Mouse (Mus musculus): ENCODE results near the gene Lrrc1. TPM values are rescaled to one million over a fixed set of nuclear protein-coding genes. Genes with fewer than 3 reads are reported as not detected.

Gene Lrrc1
- polyA plus RNA-seq, 1 experiment, result 4.4 TPM

DNA sequence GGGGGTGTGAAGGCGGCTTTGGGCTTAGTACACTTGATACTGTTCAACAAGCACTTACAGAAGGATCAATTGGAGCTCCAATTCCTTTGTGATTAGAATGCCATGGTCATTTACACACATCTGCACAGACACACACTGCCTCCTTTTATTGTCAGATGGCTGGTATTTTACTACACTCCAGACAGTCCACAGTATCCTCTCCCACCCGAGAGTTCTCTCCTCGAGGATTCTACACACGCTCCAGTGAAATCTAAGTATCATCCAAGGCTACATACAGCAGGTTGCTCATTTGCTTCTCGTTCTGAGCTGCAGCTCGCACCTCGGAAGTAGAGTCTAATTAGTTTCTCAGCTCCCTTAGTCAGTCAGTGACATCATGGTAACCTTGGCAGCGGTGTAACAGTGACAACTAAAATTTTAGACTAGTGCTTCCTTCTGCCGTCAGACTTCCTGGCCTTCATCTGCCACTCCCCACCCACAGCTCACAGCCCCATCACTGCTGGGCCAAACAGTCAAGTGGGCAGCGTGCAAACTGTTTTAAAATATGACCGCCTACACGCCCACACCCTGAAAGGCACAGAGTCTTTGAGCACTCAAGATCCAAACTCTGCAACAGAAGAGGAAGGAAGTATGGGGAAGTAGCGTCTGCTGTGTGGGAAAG is 88.4 kb downstream of the Lrrc1 start:
- H3K79me3 ChIP-seq (ENCODE audit: low read depth), result no peaks in the 10 kb centered on the region
- TF ChIP-seq CEBPB (IDR thresholded peaks at IDR 0.05; ENCODE audit: low read depth) (no peak), MAX (IDR thresholded peaks at IDR 0.05) (no peak), MYOD1 (IDR thresholded peaks at IDR 0.05; ENCODE audit: control insufficient read depth, insufficient read length, low read depth) (no peak), USF1 (IDR thresholded peaks at IDR 0.05; ENCODE audit: low read depth) (no peak), FOSL1 (IDR thresholded peaks at IDR 0.05; ENCODE audit: insufficient read depth, low read length, poor library complexity, severe bottlenecking) (no peak), CTCF (IDR thresholded peaks at IDR 0.05; ENCODE audit: control insufficient read depth, insufficient read depth, insufficient read length) (no peak), MYOG (IDR thresholded peaks at IDR 0.05; ENCODE audit: control insufficient read depth, extremely low read depth, insufficient read length) (no peak)
- H3K4me3 ChIP-seq (ENCODE audit: insufficient read depth, poor library complexity, severe bottlenecking), result no peak overlapping the region
- no peak overlapping the region for H3ac ChIP-seq (ENCODE audit: control insufficient read depth, insufficient read length, low read depth)
- H3K79me2 ChIP-seq (ENCODE audit: control insufficient read depth, insufficient read depth), result no peaks in the 10 kb centered on the region
- H3K36me3 ChIP-seq (ENCODE audit: control insufficient read depth, insufficient read depth), result no peaks in the 10 kb centered on the region
- no peaks in the 10 kb centered on the region for H3K27me3 ChIP-seq (ENCODE audit: control insufficient read depth, insufficient read depth, insufficient read length)

DNA sequence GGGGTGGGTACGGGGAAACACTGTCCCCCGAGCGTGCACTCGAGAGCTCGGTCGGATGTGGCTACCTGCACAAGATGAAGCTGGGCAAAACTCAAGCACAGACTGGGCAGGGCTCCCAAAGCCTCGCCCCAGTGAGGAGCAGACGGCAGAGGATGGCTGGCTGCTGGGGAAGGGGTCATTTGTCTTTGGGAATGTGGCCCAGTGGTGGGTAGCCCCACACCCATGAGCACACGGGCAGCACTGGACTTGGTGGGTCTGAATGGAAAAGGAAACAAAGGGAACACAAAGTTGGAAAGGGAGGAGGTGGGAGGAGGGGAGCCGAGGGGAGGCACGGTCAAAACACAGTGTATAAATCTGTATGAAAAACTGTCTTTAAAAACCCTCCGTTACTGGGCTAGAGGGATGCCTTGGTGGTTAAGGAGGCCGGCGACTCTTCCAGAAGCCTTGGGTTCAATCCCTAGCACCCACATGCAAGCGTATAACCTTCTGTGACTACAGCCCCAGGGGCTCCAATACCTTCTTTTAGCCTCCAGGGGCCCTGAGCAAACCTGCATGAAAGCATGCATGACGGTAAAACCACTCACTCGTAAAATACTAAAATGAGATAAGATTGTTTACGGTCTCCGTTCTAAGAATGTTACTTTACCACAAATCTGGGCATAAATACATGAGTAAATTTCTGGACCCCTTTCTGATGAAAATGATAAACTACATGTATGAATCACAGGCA is 89.1 kb downstream of the Lrrc1 start:
- Histone ChIP-seq H3K79me3 (ENCODE audit: low read depth) (no peaks in the 10 kb centered on the region), H3K79me2 (ENCODE audit: control insufficient read depth, insufficient read depth) (no peaks in the 10 kb centered on the region), H3K36me3 (ENCODE audit: control insufficient read depth, insufficient read depth) (no peaks in the 10 kb centered on the region), H3K4me3 (ENCODE audit: insufficient read depth, poor library complexity, severe bottlenecking) (no peak overlapping the region), H3ac (ENCODE audit: control insufficient read depth, insufficient read length, low read depth) (no peak overlapping the region), H3K27me3 (ENCODE audit: control insufficient read depth, insufficient read depth, insufficient read length) (no peaks in the 10 kb centered on the region)
- TF ChIP-seq CEBPB (IDR thresholded peaks at IDR 0.05; ENCODE audit: low read depth) (no peak), MYOD1 (IDR thresholded peaks at IDR 0.05; ENCODE audit: control insufficient read depth, insufficient read length, low read depth) (no peak), USF1 (IDR thresholded peaks at IDR 0.05; ENCODE audit: low read depth) (no peak), MYOG (IDR thresholded peaks at IDR 0.05; ENCODE audit: control insufficient read depth, extremely low read depth, insufficient read length) (no peak), FOSL1 (IDR thresholded peaks at IDR 0.05; ENCODE audit: insufficient read depth, low read length, poor library complexity, severe bottlenecking) (no peak), MAX (IDR thresholded peaks at IDR 0.05) (no peak), CTCF (IDR thresholded peaks at IDR 0.05; ENCODE audit: control insufficient read depth, insufficient read depth, insufficient read length) (no peak)

DNA sequence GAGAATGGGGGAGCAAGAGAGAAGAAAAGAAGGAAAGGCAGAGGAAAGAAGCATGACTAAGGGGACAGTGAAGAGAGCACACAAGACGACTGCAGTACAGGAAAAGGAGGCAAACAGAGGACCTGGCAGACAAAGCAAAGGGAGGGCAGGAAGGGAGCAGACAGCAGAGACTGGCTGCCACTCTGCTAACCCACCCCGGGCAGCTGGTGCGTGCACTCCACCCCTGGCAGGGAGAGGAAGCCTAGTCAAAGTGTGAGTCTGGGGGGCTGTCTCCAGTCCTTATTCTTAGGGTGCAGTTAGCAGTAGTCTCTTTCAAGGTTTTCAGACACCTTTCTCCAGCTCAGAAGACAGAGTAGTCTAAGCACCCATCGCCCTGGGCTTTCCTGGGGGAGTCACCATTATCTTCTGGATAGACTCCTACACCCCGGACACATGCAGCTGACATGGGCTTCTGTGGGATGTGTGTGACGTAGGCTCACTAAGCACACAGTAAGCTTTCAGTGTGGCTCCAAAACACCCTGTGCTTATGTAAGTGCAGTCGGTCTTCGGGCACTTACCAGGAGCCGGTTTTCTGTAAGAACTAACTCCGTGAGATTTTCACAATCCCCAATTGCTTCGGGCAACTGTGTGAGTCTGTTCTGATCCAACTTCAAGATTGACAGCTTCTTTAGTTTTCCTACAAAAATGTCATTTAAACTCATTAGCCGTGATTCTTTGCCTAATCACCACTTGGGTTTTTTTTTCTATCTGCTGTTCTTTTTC is 92.4 kb downstream of the Lrrc1 start:
- H3K79me3 ChIP-seq (ENCODE audit: low read depth), result no peaks in the 10 kb centered on the region
- no peaks in the 10 kb centered on the region for H3K79me2 ChIP-seq (ENCODE audit: control insufficient read depth, insufficient read depth)
- TF ChIP-seq FOSL1 (IDR thresholded peaks at IDR 0.05; ENCODE audit: insufficient read depth, low read length, poor library complexity, severe bottlenecking), result no peak
- no peak for TF ChIP-seq MYOG (IDR thresholded peaks at IDR 0.05; ENCODE audit: control insufficient read depth, extremely low read depth, insufficient read length)
- TF ChIP-seq MAX (IDR thresholded peaks at IDR 0.05), result no peak
- no peak for TF ChIP-seq CEBPB (IDR thresholded peaks at IDR 0.05; ENCODE audit: low read depth)
- TF ChIP-seq USF1 (IDR thresholded peaks at IDR 0.05; ENCODE audit: low read depth), result no peak
- TF ChIP-seq CTCF (IDR thresholded peaks at IDR 0.05; ENCODE audit: control insufficient read depth, insufficient read depth, insufficient read length), result no peak
- no peak for TF ChIP-seq MYOD1 (IDR thresholded peaks at IDR 0.05; ENCODE audit: control insufficient read depth, insufficient read length, low read depth)
- no peak overlapping the region for H3ac ChIP-seq (ENCODE audit: control insufficient read depth, insufficient read length, low read depth)
- no peak overlapping the region for H3K4me3 ChIP-seq (ENCODE audit: insufficient read depth, poor library complexity, severe bottlenecking)
- H3K27me3 ChIP-seq (ENCODE audit: control insufficient read depth, insufficient read depth, insufficient read length), result no peaks in the 10 kb centered on the region
- H3K36me3 ChIP-seq (ENCODE audit: control insufficient read depth, insufficient read depth), result no peaks in the 10 kb centered on the region

DNA sequence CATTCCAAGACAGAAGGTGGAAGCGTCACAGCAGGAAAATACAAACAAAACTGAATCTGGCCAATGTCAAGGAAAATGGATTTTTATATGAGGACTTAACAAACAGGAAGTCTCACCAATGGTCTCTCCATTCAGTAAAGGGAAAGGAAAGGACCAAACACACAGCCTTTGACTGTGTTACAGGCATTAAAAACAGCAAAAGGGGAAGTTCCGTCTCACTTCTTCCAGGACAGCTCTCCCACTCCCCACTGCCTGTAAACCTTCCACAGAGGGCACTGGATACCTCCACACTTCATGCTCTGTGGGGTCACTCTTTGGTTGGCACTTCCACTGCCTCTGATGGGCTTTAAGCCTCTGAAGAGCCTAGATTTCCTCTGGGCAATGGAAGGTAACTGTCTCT is 94.2 kb downstream of the Lrrc1 start:
- no peaks in the 10 kb centered on the region for H3K36me3 ChIP-seq (ENCODE audit: control insufficient read depth, insufficient read depth)
- no peaks in the 10 kb centered on the region for H3K79me3 ChIP-seq (ENCODE audit: low read depth)
- TF ChIP-seq MAX (IDR thresholded peaks at IDR 0.05), result no peak
- no peak for TF ChIP-seq CTCF (IDR thresholded peaks at IDR 0.05; ENCODE audit: control insufficient read depth, insufficient read depth, insufficient read length)
- TF ChIP-seq MYOD1 (IDR thresholded peaks at IDR 0.05; ENCODE audit: control insufficient read depth, insufficient read length, low read depth), result no peak
- TF ChIP-seq FOSL1 (IDR thresholded peaks at IDR 0.05; ENCODE audit: insufficient read depth, low read length, poor library complexity, severe bottlenecking), result no peak
- no peak for TF ChIP-seq CEBPB (IDR thresholded peaks at IDR 0.05; ENCODE audit: low read depth)
- no peak for TF ChIP-seq MYOG (IDR thresholded peaks at IDR 0.05; ENCODE audit: control insufficient read depth, extremely low read depth, insufficient read length)
- no peak for TF ChIP-seq USF1 (IDR thresholded peaks at IDR 0.05; ENCODE audit: low read depth)
- H3K4me3 ChIP-seq (ENCODE audit: insufficient read depth, poor library complexity, severe bottlenecking), result no peak overlapping the region
- H3K27me3 ChIP-seq (ENCODE audit: control insufficient read depth, insufficient read depth, insufficient read length), result no peaks in the 10 kb centered on the region
- no peaks in the 10 kb centered on the region for H3K79me2 ChIP-seq (ENCODE audit: control insufficient read depth, insufficient read depth)
- H3ac ChIP-seq (ENCODE audit: control insufficient read depth, insufficient read length, low read depth), result no peak overlapping the region

- Histone ChIP-seq H3K36me3 (ENCODE audit: control insufficient read depth, insufficient read depth) (no peaks in the 10 kb centered on the region), H3K27me3 (ENCODE audit: control insufficient read depth, insufficient read depth, insufficient read length) (no peaks in the 10 kb centered on the region), H3K79me3 (ENCODE audit: low read depth) (no peaks in the 10 kb centered on the region), H3K4me3 (ENCODE audit: insufficient read depth, poor library complexity, severe bottlenecking) (no peak overlapping the region), H3K79me2 (ENCODE audit: control insufficient read depth, insufficient read depth) (no peaks in the 10 kb centered on the region), H3ac (ENCODE audit: control insufficient read depth, insufficient read length, low read depth) (no peak overlapping the region)
- TF ChIP-seq USF1 (IDR thresholded peaks at IDR 0.05; ENCODE audit: low read depth) (no peak), FOSL1 (IDR thresholded peaks at IDR 0.05; ENCODE audit: insufficient read depth, low read length, poor library complexity, severe bottlenecking) (no peak), MYOG (IDR thresholded peaks at IDR 0.05; ENCODE audit: control insufficient read depth, extremely low read depth, insufficient read length) (no peak), MAX (IDR thresholded peaks at IDR 0.05) (no peak)
These were observed 99.8 kb downstream of the Lrrc1 start for GRCm38 (mm10) chr9:77444876-77445275.
